Mouse (Mus musculus) MEL (cell line): ENCODE results near the gene Mcoln1. TPM values are rescaled to one million over a fixed set of nuclear protein-coding genes. Genes with fewer than 3 reads are reported as not detected.

Experiments used
- DNase-seq: peaks from one replicate; pipeline ENCODE4 v3.0.0; 2011; ENCODE audit warnings: low read depth, low spot score
- H3K27ac ChIP-seq: 2 replicates; pipeline ENCODE4 v1.5.1; 2012; ENCODE audit warnings: low read depth, mild to moderate bottlenecking, control low read depth, low read length, moderate library complexity; ENCODE audit not compliant: control insufficient read depth
- H3K27me3 ChIP-seq, 2 experiments: fragments of 150-350 bp in 1 of 2; sonication (generic) in 1 of 2; 2 replicates each; pipeline ENCODE4 v1.6.1; 2012; ENCODE audit warnings: low read length in 2 of 2, mild to moderate bottlenecking in 2 of 2, improper control_type of control experiment in 1 of 2, moderate library complexity in 1 of 2; ENCODE audit not compliant: insufficient read depth in 2 of 2, control insufficient read depth in 1 of 2
- H3K36me3 ChIP-seq, 2 experiments: 2 replicates each; pipeline ENCODE4 v1.6.1; 2012 to 2014; ENCODE audit warnings: low read length in 2 of 2, improper control_type of control experiment in 1 of 2, inconsistent platforms in 1 of 2, mild to moderate bottlenecking in 1 of 2; ENCODE audit not compliant: insufficient read depth in 2 of 2, control insufficient read depth in 1 of 2
- H3K4me1 ChIP-seq, 2 experiments: fragments of 150-350 bp in 1 of 2; sonication (generic) in 1 of 2; 2 replicates each; pipeline ENCODE4 v1.6.1; 2012; ENCODE audit warnings: low read length in 2 of 2, improper control_type of control experiment in 1 of 2, mild to moderate bottlenecking in 1 of 2; ENCODE audit not compliant: insufficient read depth in 2 of 2, control insufficient read depth in 1 of 2
- H3K4me3 ChIP-seq, 2 experiments: fragments of 150-350 bp in 1 of 2; sonication (generic) in 1 of 2; 2 replicates each; pipeline ENCODE4 v1.5.1; 2012; ENCODE audit warnings: low read depth in 2 of 2, low read length in 2 of 2, mild to moderate bottlenecking in 2 of 2, moderate library complexity in 2 of 2, control low read depth in 1 of 2, improper control_type of control experiment in 1 of 2; ENCODE audit not compliant: control insufficient read depth in 1 of 2, insufficient read depth in 1 of 2
- H3K79me2 ChIP-seq: 2 replicates; pipeline ENCODE4 v1.6.1; 2012; ENCODE audit warnings: mild to moderate bottlenecking, low read length, moderate library complexity; ENCODE audit not compliant: control insufficient read depth, poor library complexity, insufficient read depth
- H3K9ac ChIP-seq: 2 replicates; pipeline ENCODE4 v1.6.1; 2012; ENCODE audit warnings: low read depth, mild to moderate bottlenecking, control low read depth, low read length, moderate library complexity; ENCODE audit not compliant: control insufficient read depth, poor library complexity, severe bottlenecking
- H3K9me3 ChIP-seq: fragments of 150-350 bp; sonication (generic); replicated peaks from 2 replicates; pipeline ENCODE4 v1.6.1; 2012; ENCODE audit warnings: mild to moderate bottlenecking, low read length, improper control_type of control experiment, moderate library complexity; ENCODE audit not compliant: insufficient read depth
- BHLHE40 ChIP-seq: IDR thresholded peaks from 2 replicates; pipeline ENCODE4 v1.6.1; 2012; ENCODE audit warnings: low read depth, mild to moderate bottlenecking, inconsistent platforms, low read length, improper control_type of control experiment, borderline replicate concordance
- CHD1 ChIP-seq: IDR thresholded peaks from 2 replicates; pipeline ENCODE4 v1.6.1; 2012; ENCODE audit warnings: low read depth, mild to moderate bottlenecking, inconsistent platforms, low read length, improper control_type of control experiment
- E2F4 ChIP-seq: IDR thresholded peaks from 2 replicates; pipeline ENCODE4 v1.6.1; 2011; ENCODE audit warnings: low read depth, low read length, improper control_type of control experiment, borderline replicate concordance
- ELF1 ChIP-seq: IDR thresholded peaks from 2 replicates; pipeline ENCODE4 v1.6.1; 2014; ENCODE audit warnings: low read depth, mild to moderate bottlenecking, inconsistent platforms, low read length, improper control_type of control experiment, moderate library complexity
- EP300 ChIP-seq, 2 experiments: IDR thresholded peaks; 2 replicates each; pipeline ENCODE4 v1.6.1; 2011; ENCODE audit warnings: improper control_type of control experiment in 2 of 2, low read length in 2 of 2, low read depth in 1 of 2, mild to moderate bottlenecking in 1 of 2
- GABPA ChIP-seq: IDR thresholded peaks from 2 replicates; pipeline ENCODE4 v1.6.1; 2012; ENCODE audit warnings: low read depth, mild to moderate bottlenecking, inconsistent platforms, low read length, improper control_type of control experiment, moderate library complexity
- HCFC1 ChIP-seq: IDR thresholded peaks from 2 replicates; pipeline ENCODE4 v1.6.1; 2012; ENCODE audit warnings: low read depth, mild to moderate bottlenecking, inconsistent platforms, low read length, improper control_type of control experiment, moderate library complexity
- JUND ChIP-seq: IDR thresholded peaks from 2 replicates; pipeline ENCODE4 v1.6.1; 2011; ENCODE audit warnings: low read depth, mild to moderate bottlenecking, improper control_type of control experiment, low read length
- KAT2A ChIP-seq: conservative IDR thresholded peaks from 2 replicates; pipeline ENCODE4 v1.6.1; 2012; ENCODE audit warnings: low read depth, low read length, improper control_type of control experiment, inconsistent platforms
- MAFK ChIP-seq: IDR thresholded peaks from 2 replicates; pipeline ENCODE4 v1.6.1; 2011; ENCODE audit warnings: low read depth, mild to moderate bottlenecking, low read length, improper control_type of control experiment, borderline replicate concordance
- MAZ ChIP-seq: IDR thresholded peaks from 2 replicates; pipeline ENCODE4 v1.6.1; 2012; ENCODE audit warnings: low read depth, mild to moderate bottlenecking, inconsistent platforms, low read length, improper control_type of control experiment
- MXI1 ChIP-seq: IDR thresholded peaks from 2 replicates; pipeline ENCODE4 v1.6.1; 2011; ENCODE audit warnings: mild to moderate bottlenecking, low read depth, low read length, improper control_type of control experiment
- MYB ChIP-seq: IDR thresholded peaks from 2 replicates; pipeline ENCODE4 v1.6.1; 2011; ENCODE audit warnings: mild to moderate bottlenecking, low read depth, low read length, improper control_type of control experiment
- MYC ChIP-seq: IDR thresholded peaks from 2 replicates; pipeline ENCODE4 v1.6.1; 2011; ENCODE audit warnings: low read depth, mild to moderate bottlenecking, low read length, improper control_type of control experiment, moderate library complexity
- NELFE ChIP-seq: IDR thresholded peaks from 2 replicates; pipeline ENCODE4 v1.6.1; 2011; ENCODE audit warnings: low read depth, low read length, improper control_type of control experiment
- POLR2AphosphoS2 ChIP-seq: IDR thresholded peaks from 2 replicates; pipeline ENCODE4 v1.6.1; 2011; ENCODE audit warnings: low read length, improper control_type of control experiment
- POLR2AphosphoS5 ChIP-seq: IDR thresholded peaks from 2 replicates; pipeline ENCODE4 v1.6.1; 2012; ENCODE audit warnings: low read depth, borderline replicate concordance, mild to moderate bottlenecking, inconsistent platforms, low read length, moderate library complexity, mixed read lengths
- RAD21 ChIP-seq: IDR thresholded peaks from 2 replicates; pipeline ENCODE4 v1.6.1; 2011; ENCODE audit warnings: mild to moderate bottlenecking, low read depth, low read length, improper control_type of control experiment
- SIN3A ChIP-seq: IDR thresholded peaks from 2 replicates; pipeline ENCODE4 v1.6.1; 2012; ENCODE audit warnings: low read length, improper control_type of control experiment, inconsistent platforms
- TCF12 ChIP-seq: IDR thresholded peaks from 2 replicates; pipeline ENCODE4 v1.6.1; 2014; ENCODE audit warnings: low read depth, mild to moderate bottlenecking, inconsistent platforms, low read length, improper control_type of control experiment, moderate library complexity
- USF1 ChIP-seq: IDR thresholded peaks from 2 replicates; pipeline ENCODE4 v1.6.1; 2014; ENCODE audit warnings: low read depth, mild to moderate bottlenecking, inconsistent platforms, low read length, improper control_type of control experiment, moderate library complexity
- ZKSCAN1 ChIP-seq: IDR thresholded peaks from 2 replicates; pipeline ENCODE4 v1.6.1; 2012; ENCODE audit warnings: low read depth, mild to moderate bottlenecking, inconsistent platforms, low read length, improper control_type of control experiment, moderate library complexity
- ZMIZ1 ChIP-seq: IDR thresholded peaks from 2 replicates; pipeline ENCODE4 v1.6.1; 2012; ENCODE audit warnings: low read depth, mild to moderate bottlenecking, inconsistent platforms, low read length, improper control_type of control experiment, moderate library complexity
- polyA plus RNA-seq, 2 experiments: library from polyadenylated mRNA; stranded (reverse) in 1 of 2; unstranded in 1 of 2; fragments of >175 nt in 1 of 2; fragments of >200 nt in 1 of 2; gene quantifications; 2 replicates each; pipeline versions ENCODE4 v1.2.1 to v1.2.4; 2012; ENCODE audit warnings: low replicate concordance in 2 of 2, low read depth in 1 of 2; ENCODE audit not compliant: insufficient read length in 2 of 2, insufficient read depth in 1 of 2, missing spikeins in 1 of 2
- total RNA-seq: library from RNA; depleted of rRNA; stranded (reverse); fragments of 300-350 nt; gene quantifications from 2 replicates; pipeline ENCODE4 v1.2.3, GENCODE M21; 2012

Mcoln1 gene
- total and polyA plus RNA-seq, 3 experiments: 18.0 to 47.6 TPM; not detected in 1

DNA sequence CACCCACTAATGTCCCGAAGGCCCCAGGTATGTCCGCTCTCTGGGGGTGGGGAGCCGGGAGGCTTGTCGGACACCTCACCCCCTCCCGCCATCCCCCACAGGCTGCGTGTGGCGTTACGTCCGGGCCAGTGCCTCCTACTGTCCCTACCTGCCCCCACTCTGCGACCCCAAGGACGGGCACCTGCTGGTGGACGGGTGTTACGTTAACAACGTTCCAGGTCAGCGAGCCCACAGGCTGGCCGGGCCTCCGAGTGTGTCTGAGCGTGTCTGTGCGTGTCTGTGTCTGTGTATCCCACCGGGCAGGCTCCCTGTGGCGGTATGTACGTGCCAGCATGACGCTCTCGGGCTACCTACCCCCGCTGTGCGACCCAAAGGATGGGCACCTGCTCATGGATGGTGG lies 37.4 kb downstream of the Mcoln1 start:
- DNase-seq: no peak
- Histone ChIP-seq H3K27me3 (no peaks in the 10 kb centered on the region), H3K79me2 (no peaks in the 10 kb centered on the region), H3K36me3 (no peaks in the 10 kb centered on the region), H3K4me3 (no peak overlapping the region), H3K9me3 (no peaks in the 10 kb centered on the region), H3K27ac (no peak overlapping the region), H3K9ac (no peak overlapping the region), H3K4me1 (peaks cover 0 to 4% of the 10 kb centered on the region in 2 experiments; a peak in 1 of 4 replicates)
- no peak for TF ChIP-seq MXI1
- no peak for TF ChIP-seq POLR2AphosphoS5
- no peak for TF ChIP-seq ELF1
- no peak for TF ChIP-seq MAFK
- TF ChIP-seq MAZ: no peak
- TF ChIP-seq MYC: no peak
- no peak for TF ChIP-seq RAD21
- no peak for TF ChIP-seq JUND
- TF ChIP-seq E2F4: no peak
- no peak for TF ChIP-seq BHLHE40
- no peak for TF ChIP-seq USF1
- TF ChIP-seq MYB: no peak
- no peak for TF ChIP-seq NELFE

GRCm38 (mm10) chr8:3539146-3539545 lies 38.9 kb downstream of the Mcoln1 start:
- H3K36me3 ChIP-seq: no peaks in the 10 kb centered on the region
- H3K27me3 ChIP-seq: no peaks in the 10 kb centered on the region
- H3K79me2 ChIP-seq: no peaks in the 10 kb centered on the region
- TF ChIP-seq KAT2A (no peak), SIN3A (no peak), BHLHE40 (no peak), HCFC1 (no peak), USF1 (no peak), GABPA (no peak), ZKSCAN1 (no peak), POLR2AphosphoS2 (no peak), CHD1 (no peak), EP300 (IDR thresholded peaks at IDR 0.05; ENCODE audit: low read depth in 1 of 2, low read length in 2 of 2) (no peak), POLR2AphosphoS5 (no peak), TCF12 (no peak), RAD21 (no peak), MXI1 (no peak), ZMIZ1 (no peak)
- no peak overlapping the region for H3K4me3 ChIP-seq
- H3K4me1 ChIP-seq: peaks cover 0 to 4% of the 10 kb centered on the region in 2 experiments; a peak in 1 of 4 replicates
- no peak overlapping the region for H3K9ac ChIP-seq
- H3K27ac ChIP-seq: no peak overlapping the region
- no peaks in the 10 kb centered on the region for H3K9me3 ChIP-seq
- DNase-seq: no peak
